Mouse (Mus musculus): ENCODE data around the gene Gm20765. TPM values are rescaled to one million over a fixed set of nuclear protein-coding genes. Genes with fewer than 3 reads are reported as not detected.

Gm20765 gene
- not detected in 2 replicates for polyA plus RNA-seq (2015; fragmentation: Nextera tagmentation; extraction: Ambion mirVana)

GRCm38 (mm10) chr10:104185233-104185632 lies at the start of gene Gm20765:
Gene Gm20765 (plus strand): TSS chr10:104185533.

GRCm38 (mm10) chr10:104142687-104143086 lies 42.6 kb upstream of the Gm20765 start, which contains the start of gene Gm21293:
Gene Gm21293 (plus strand): TSS chr10:104142987.

GRCm38 (mm10) chr10:104151197-104151596 lies 34.1 kb upstream of the Gm20765 start, which contains the start of gene Gm6763:
Gene Gm6763 (plus strand): TSS chr10:104151497.

GRCm38 (mm10) chr10:104159706-104160105 lies 25.6 kb upstream of the Gm20765 start, which contains the start of gene Gm8764:
Gene Gm8764 (plus strand): TSS chr10:104160006.

GRCm38 (mm10) chr10:104168215-104168614 lies 17.1 kb upstream of the Gm20765 start, which contains the start of gene Gm21304:
Gene Gm21304 (plus strand): TSS chr10:104168515.

GRCm38 (mm10) chr10:104176724-104177123 lies 8.6 kb upstream of the Gm20765 start, which contains the start of gene Gm21312:
Gene Gm21312 (plus strand): TSS chr10:104177024.

GRCm38 (mm10) chr10:104193742-104194141 lies 8.4 kb downstream of the Gm20765 start, which contains the start of gene Gm4340:
Gene Gm4340 (plus strand): TSS chr10:104194042.

Other genes with a start within 250 kb of the Gm20765 start
- gene Gm21293, start 42.5 kb upstream of the Gm20765 start, polyA plus RNA-seq (2015; fragmentation: Nextera tagmentation; extraction: Ambion mirVana): not detected in 2 replicates
- not detected in 2 replicates for gene Gm6763, start 34.0 kb upstream of the Gm20765 start, polyA plus RNA-seq (2015; fragmentation: Nextera tagmentation; extraction: Ambion mirVana)
- not detected in 2 replicates for gene Gm8764, start 25.5 kb upstream of the Gm20765 start, polyA plus RNA-seq (2015; fragmentation: Nextera tagmentation; extraction: Ambion mirVana)
- gene Gm21304, start 17.0 kb upstream of the Gm20765 start, polyA plus RNA-seq (2015; fragmentation: Nextera tagmentation; extraction: Ambion mirVana): not detected in 2 replicates
- not detected in 2 replicates for gene Gm21312, start 8.5 kb upstream of the Gm20765 start, polyA plus RNA-seq (2015; fragmentation: Nextera tagmentation; extraction: Ambion mirVana)
- not detected in 2 replicates for gene Gm4340, start 8.5 kb downstream of the Gm20765 start, polyA plus RNA-seq (2015; fragmentation: Nextera tagmentation; extraction: Ambion mirVana)